In the genomic region with DNA sequence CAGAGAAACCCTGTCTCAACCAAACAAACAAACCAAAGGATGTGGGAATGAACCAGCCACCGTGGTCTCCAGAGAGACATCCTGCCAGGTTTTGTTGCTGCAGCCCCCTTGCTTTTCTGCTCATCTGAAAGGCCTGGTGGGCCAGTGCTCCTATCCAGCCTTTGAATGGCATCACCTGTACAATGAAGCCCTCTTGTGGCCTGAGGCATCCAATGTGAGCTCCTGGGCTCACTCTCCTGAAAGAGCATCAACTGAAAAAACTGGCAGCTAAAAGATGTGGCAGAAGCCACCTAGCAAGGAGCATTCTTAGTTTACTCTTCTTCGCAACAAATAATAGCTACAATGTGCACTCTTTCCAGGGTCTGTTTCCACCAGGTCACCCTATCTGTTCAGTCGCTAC, we compare ENCODE assay signal across 17 mouse cellular contexts. TPM values are rescaled to one million over a fixed set of nuclear protein-coding genes. Genes with fewer than 3 reads are reported as not detected.
"Had no signal": no experiment of that assay in that cellular context is flagged by ENCODE, and none has a peak within 500 bp of the region (broad histone marks: within the 10 kb centered on the region; RNA-seq: fewer than 3 reads in every experiment).

No protein-coding gene starts in this region.

- H3K4me1 ChIP-seq: kidney, embryonic 15.5 days; limb, embryonic 15.5 days; liver, embryonic 12.5 days; lung, embryonic 15.5 days; midbrain, embryonic 15.5 days; neural tube, embryonic 13.5 days had no signal

- H3K4me2 ChIP-seq: kidney, embryonic 15.5 days; limb, embryonic 15.5 days; liver, embryonic 12.5 days; lung, embryonic 15.5 days; midbrain, embryonic 15.5 days; neural tube, embryonic 13.5 days had no signal

- H3K36me3 ChIP-seq: kidney, embryonic 15.5 days; limb, embryonic 15.5 days; liver, embryonic 12.5 days; lung, embryonic 15.5 days; midbrain, embryonic 15.5 days; neural tube, embryonic 13.5 days had no signal

- ATAC-seq: liver, embryonic 12.5 days; midbrain, embryonic 15.5 days had no signal

- DNase-seq: kidney, postnatal 36 days; lung, postnatal 14 days; retina, postnatal 1 day; right cerebral cortex, postnatal 4 days; spleen, adult 18-20 months; thymus, adult 18-20 months; thymus, postnatal 14 days had no signal

- H3K27ac ChIP-seq: kidney, embryonic 15.5 days; limb, embryonic 15.5 days; liver, embryonic 12.5 days; lung, embryonic 15.5 days; macrophage; midbrain, embryonic 15.5 days; neural tube, embryonic 13.5 days had no signal

- H3K4me3 ChIP-seq: kidney, embryonic 15.5 days; limb, embryonic 15.5 days; liver, embryonic 12.5 days; lung, embryonic 15.5 days; midbrain, embryonic 15.5 days; neural tube, embryonic 13.5 days had no signal

- H3K9me3 ChIP-seq: kidney, embryonic 15.5 days; limb, embryonic 15.5 days; liver, embryonic 12.5 days; lung, embryonic 15.5 days; midbrain, embryonic 15.5 days; neural tube, embryonic 13.5 days had no signal

- H3K9ac ChIP-seq: kidney, embryonic 15.5 days; limb, embryonic 15.5 days; liver, embryonic 12.5 days; lung, embryonic 15.5 days; midbrain, embryonic 15.5 days; neural tube, embryonic 13.5 days had no signal

- H3K27me3 ChIP-seq: lung, embryonic 15.5 days; midbrain, embryonic 15.5 days; neural tube, embryonic 13.5 days had no signal

RNA-seq across cellular contexts. Expression of a gene that starts 6.6 kb away (rescaled TPM):
- total RNA-seq: megakaryocyte-erythroid progenitor cell, adult 5-6 weeks had no signal
- polyA plus RNA-seq: limb, embryonic 11.5 days; liver, embryonic 12.5 days; liver, embryonic 16.5 days had no signal
